Mouse (Mus musculus): ENCODE results near the gene Herc6. TPM values are rescaled to one million over a fixed set of nuclear protein-coding genes. Genes with fewer than 3 reads are reported as not detected.
A peak's percentile ranks its signal among the peaks of the same experiment; 100 is the strongest.

Gene Herc6
- total and polyA plus RNA-seq, 3 experiments = 2.4 to 5.1 TPM; not detected in 1

- TF ChIP-seq UBTF (IDR thresholded peaks at IDR 0.05; ENCODE audit: borderline replicate concordance, insufficient read depth, low read depth, low read length) = no peak
- TF ChIP-seq GABPA (IDR thresholded peaks at IDR 0.05; ENCODE audit: low read depth, low read length) = no peak
- no peak for TF ChIP-seq KAT2A (conservative IDR thresholded peaks at IDR 0.05; ENCODE audit: low read depth, low read length)
- no peak for TF ChIP-seq NELFE (IDR thresholded peaks at IDR 0.05; ENCODE audit: low read depth, low read length)
- TF ChIP-seq ZNF384 (IDR thresholded peaks at IDR 0.05; ENCODE audit: low read depth, low read length) = no peak
- no peak for TF ChIP-seq EP300 (IDR thresholded peaks at IDR 0.05; ENCODE audit: low read depth in 1 of 2, low read length in 2 of 2)
- TF ChIP-seq TBP (IDR thresholded peaks at IDR 0.05; ENCODE audit: low read depth, low read length) = no peak
- no peak for TF ChIP-seq ETS1 (IDR thresholded peaks at IDR 0.05; ENCODE audit: low read depth, low read length)
- no peak for TF ChIP-seq CHD2 (IDR thresholded peaks at IDR 0.05; ENCODE audit: low read length)
- TF ChIP-seq POLR2AphosphoS2 (IDR thresholded peaks at IDR 0.05; ENCODE audit: low read length) = no peak
- TF ChIP-seq RAD21 (IDR thresholded peaks at IDR 0.05; ENCODE audit: low read depth, low read length) = no peak
- no peak for TF ChIP-seq POLR2A (IDR thresholded peaks at IDR 0.05; ENCODE audit: control insufficient read depth in 1 of 2, insufficient read depth in 1 of 2, low read depth in 1 of 2, low read length in 2 of 2, poor library complexity in 1 of 2)
- no peak for TF ChIP-seq MAZ (IDR thresholded peaks at IDR 0.05; ENCODE audit: low read depth, low read length)
- no peak for TF ChIP-seq MXI1 (IDR thresholded peaks at IDR 0.05; ENCODE audit: low read depth, low read length)
- TF ChIP-seq CHD1 (IDR thresholded peaks at IDR 0.05; ENCODE audit: low read depth, low read length) = no peak
- no peak for TF ChIP-seq JUND (IDR thresholded peaks at IDR 0.05; ENCODE audit: low read depth, low read length)
- TF ChIP-seq GATA1 (IDR thresholded peaks at IDR 0.05; ENCODE audit: low read depth, low read length) = no peak
- Histone ChIP-seq H3K9ac (ENCODE audit: control insufficient read depth, low read depth, low read length, poor library complexity, severe bottlenecking) (no peak overlapping the region), H3K4me3 (ENCODE audit: control insufficient read depth in 1 of 2, insufficient read depth in 1 of 2, low read depth in 2 of 2, low read length in 2 of 2) (no peak overlapping the region), H3K9me3 (replicated peaks; ENCODE audit: insufficient read depth, low read length) (no peaks in the 10 kb centered on the region), H3K27me3 (ENCODE audit: control insufficient read depth in 1 of 2, insufficient read depth in 2 of 2, low read length in 2 of 2) (no peaks in the 10 kb centered on the region; a peak in 1 of 4 replicates), H3K27ac (ENCODE audit: control insufficient read depth, low read depth, low read length) (no peak overlapping the region), H3K36me3 (ENCODE audit: control insufficient read depth in 1 of 2, insufficient read depth in 2 of 2, low read length in 2 of 2) (no peaks in the 10 kb centered on the region), H3K79me2 (ENCODE audit: control insufficient read depth, insufficient read depth, low read length, poor library complexity) (no peaks in the 10 kb centered on the region), H3K4me1 (ENCODE audit: control insufficient read depth in 1 of 2, insufficient read depth in 2 of 2, low read length in 2 of 2) (no peaks in the 10 kb centered on the region)
- DNase-seq (ENCODE audit: low read depth, low spot score) = peak; percentile 9
Measured at GRCm38 (mm10) chr6:57567630-57568029, 13.2 kb upstream of the Herc6 start.

GRCm38 (mm10) chr6:57570170-57570974, 10.4 kb upstream of the Herc6 start:
- H3K27ac ChIP-seq (ENCODE audit: control insufficient read depth, low read depth, low read length) = no peak overlapping the region
- H3K4me1 ChIP-seq (ENCODE audit: control insufficient read depth in 1 of 2, insufficient read depth in 2 of 2, low read length in 2 of 2) = no peaks in the 10 kb centered on the region
- no peak overlapping the region for H3K9ac ChIP-seq (ENCODE audit: control insufficient read depth, low read depth, low read length, poor library complexity, severe bottlenecking)
- H3K9me3 ChIP-seq (replicated peaks; ENCODE audit: insufficient read depth, low read length) = no peaks in the 10 kb centered on the region
- H3K36me3 ChIP-seq (ENCODE audit: control insufficient read depth in 1 of 2, insufficient read depth in 2 of 2, low read length in 2 of 2) = no peaks in the 10 kb centered on the region
- no peak overlapping the region for H3K4me3 ChIP-seq (ENCODE audit: control insufficient read depth in 1 of 2, insufficient read depth in 1 of 2, low read depth in 2 of 2, low read length in 2 of 2)
- no peaks in the 10 kb centered on the region for H3K79me2 ChIP-seq (ENCODE audit: control insufficient read depth, insufficient read depth, low read length, poor library complexity)
- peak; percentile 70 for DNase-seq (ENCODE audit: low read depth, low spot score)
- H3K27me3 ChIP-seq (ENCODE audit: control insufficient read depth in 1 of 2, insufficient read depth in 2 of 2, low read length in 2 of 2) = no peaks in the 10 kb centered on the region; a peak in 1 of 4 replicates
- no peak for TF ChIP-seq MYC (IDR thresholded peaks at IDR 0.05; ENCODE audit: low read depth, low read length)
- no peak for TF ChIP-seq MAFK (IDR thresholded peaks at IDR 0.05; ENCODE audit: borderline replicate concordance, low read depth, low read length)
- TF ChIP-seq BHLHE40 (IDR thresholded peaks at IDR 0.05; ENCODE audit: borderline replicate concordance, low read depth, low read length) = no peak
- TF ChIP-seq NELFE (IDR thresholded peaks at IDR 0.05; ENCODE audit: low read depth, low read length) = no peak
- peak; percentile 96 for TF ChIP-seq ZC3H11A (IDR thresholded peaks at IDR 0.05; ENCODE audit: low read depth, low read length)
- TF ChIP-seq CHD1 (IDR thresholded peaks at IDR 0.05; ENCODE audit: low read depth, low read length) = no peak
- no peak for TF ChIP-seq ELF1 (IDR thresholded peaks at IDR 0.05; ENCODE audit: low read depth, low read length)
- TF ChIP-seq RAD21 (IDR thresholded peaks at IDR 0.05; ENCODE audit: low read depth, low read length) = peak; percentile 92
- peak; percentile 96 for TF ChIP-seq SMC3 (IDR thresholded peaks at IDR 0.05; ENCODE audit: low read depth, low read length)
- no peak for TF ChIP-seq USF2 (IDR thresholded peaks at IDR 0.05; ENCODE audit: borderline replicate concordance in 1 of 2, insufficient read depth in 1 of 2, low read depth in 1 of 2, low read length in 2 of 2)
- TF ChIP-seq KAT2A (conservative IDR thresholded peaks at IDR 0.05; ENCODE audit: low read depth, low read length) = no peak
- TF ChIP-seq UBTF (IDR thresholded peaks at IDR 0.05; ENCODE audit: borderline replicate concordance, insufficient read depth, low read depth, low read length) = no peak
- no peak for TF ChIP-seq ZNF384 (IDR thresholded peaks at IDR 0.05; ENCODE audit: low read depth, low read length)
- TF ChIP-seq POLR2AphosphoS5 (IDR thresholded peaks at IDR 0.05; ENCODE audit: borderline replicate concordance, low read depth, low read length) = no peak
- TF ChIP-seq NRF1 (IDR thresholded peaks at IDR 0.05; ENCODE audit: insufficient read depth, low read depth, low read length, poor library complexity, severe bottlenecking) = no peak
- no peak for TF ChIP-seq USF1 (IDR thresholded peaks at IDR 0.05; ENCODE audit: low read depth, low read length)
- no peak for TF ChIP-seq MAX (IDR thresholded peaks at IDR 0.05; ENCODE audit: low read length)
- no peak for TF ChIP-seq MEF2A (IDR thresholded peaks at IDR 0.05; ENCODE audit: extremely low read depth, insufficient replicate concordance, low read depth, low read length, poor library complexity, severe bottlenecking)

Measured in MEL (cell line).